Comparison of ENCODE assay signal across 20 mouse cellular contexts in the genomic region with DNA sequence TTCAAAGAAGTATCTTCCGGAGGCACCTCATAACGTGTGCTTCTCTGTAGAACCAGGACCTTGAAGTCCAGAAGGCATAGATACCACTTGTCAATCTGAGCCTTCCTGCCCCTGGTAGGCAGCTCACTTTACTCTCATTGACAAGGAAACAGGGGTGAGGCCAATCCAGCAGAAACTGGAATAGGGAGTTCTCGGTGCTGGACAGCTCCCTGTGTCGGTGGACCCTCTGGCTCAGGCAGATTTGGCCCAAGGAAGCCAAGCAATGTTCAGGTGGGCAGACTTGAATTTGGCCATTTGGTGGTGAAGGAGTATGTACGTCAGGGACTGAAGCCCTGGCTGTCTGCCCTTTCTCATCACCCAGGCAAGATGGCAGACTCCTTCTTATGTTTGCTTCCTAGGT.
DNase-seq lines count a peak whose midpoint lies in the region; ATAC-seq and TF ChIP-seq lines count a peak whose summit lies in the region.
"Had no signal": no experiment of that assay in that cellular context is flagged by ENCODE, and none has a peak within 500 bp of the region (broad histone marks: within the 10 kb centered on the region; RNA-seq: fewer than 3 reads in every experiment).

No protein-coding gene starts in this region.

- H3K4me3 ChIP-seq in heart, embryonic 10.5 days = no peak overlapping the region
- H3K4me3 ChIP-seq in heart, adult 2 months = no peak overlapping the region
- no peak overlapping the region for H3K4me3 ChIP-seq in midbrain, embryonic 11.5 days (ENCODE audit: low read depth, low read length)
- H3K4me3 ChIP-seq: embryonic facial prominence, embryonic 13.5 days; forebrain, embryonic 12.5 days; hindbrain, embryonic 15.5 days; layer of hippocampus, adult 2 months; left cerebral cortex, adult 2 months; lung, embryonic 15.5 days; neural tube, embryonic 13.5 days had no signal

- no peaks in the 10 kb centered on the region for H3K4me1 ChIP-seq in heart, embryonic 10.5 days
- H3K4me1 ChIP-seq in heart, adult 2 months (ENCODE audit: control insufficient read depth, insufficient read depth, low read length) = no peaks in the 10 kb centered on the region
- peaks cover 3% of the 10 kb centered on the region for H3K4me1 ChIP-seq in midbrain, embryonic 11.5 days (ENCODE audit: control insufficient read depth, insufficient read depth, low read length)
- H3K4me1 ChIP-seq: embryonic facial prominence, embryonic 13.5 days; lung, embryonic 15.5 days had no signal

- intact Hi-C loops in heart, adult 2 months (cut with DNase I) = no loop called here

- H3K79me2 ChIP-seq in heart, adult 2 months (replicated peaks; ENCODE audit: control insufficient read depth, insufficient read depth, low read length) = no peaks in the 10 kb centered on the region

- peak; percentile 79 for DNase-seq in heart, embryonic 10.5 days (ENCODE audit: low spot score)
- no peak for DNase-seq in heart, adult 2 months
- peak; percentile 16 for DNase-seq in retina, embryonic 14.5 days (ENCODE audit: low spot score)
- no peak for DNase-seq in retina, postnatal 1 day
- DNase-seq in forelimb bud, embryonic 11.5 days (ENCODE audit: low read depth, low spot score) = peak; percentile 62
- DNase-seq in midbrain, embryonic 11.5 days (ENCODE audit: low spot score, missing footprints) = no peak
- DNase-seq in adrenal gland, postnatal 25 days = no peak
- DNase-seq: adrenal gland, adult 2 months; cerebellum, adult 9-10 months; kidney, adult 9 months; spleen, adult 18-20 months; thymus, postnatal 25 days had no signal

- no peaks in the 10 kb centered on the region for H3K9me3 ChIP-seq in heart, embryonic 10.5 days
- no peaks in the 10 kb centered on the region for H3K9me3 ChIP-seq in midbrain, embryonic 11.5 days (ENCODE audit: control insufficient read depth, low read length)
- H3K9me3 ChIP-seq: embryonic facial prominence, embryonic 13.5 days; forebrain, embryonic 12.5 days; hindbrain, embryonic 15.5 days; lung, embryonic 15.5 days; neural tube, embryonic 13.5 days had no signal

- H3K27ac ChIP-seq in heart, embryonic 10.5 days = no peak overlapping the region
- H3K27ac ChIP-seq in heart, adult 2 months = no peak overlapping the region
- no peak overlapping the region for H3K27ac ChIP-seq in midbrain, embryonic 11.5 days (ENCODE audit: low read depth, low read length)
- H3K27ac ChIP-seq: embryonic facial prominence, embryonic 13.5 days; forebrain, embryonic 12.5 days; hindbrain, embryonic 15.5 days; layer of hippocampus, adult 2 months; left cerebral cortex, adult 2 months; lung, embryonic 15.5 days; neural tube, embryonic 13.5 days had no signal

- H3K27me3 ChIP-seq in heart, embryonic 10.5 days (ENCODE audit: insufficient read depth, poor library complexity, severe bottlenecking) = no peaks in the 10 kb centered on the region
- H3K27me3 ChIP-seq in heart, adult 2 months (ENCODE audit: control insufficient read depth, insufficient read depth, low read length) = no peaks in the 10 kb centered on the region
- H3K27me3 ChIP-seq in midbrain, embryonic 11.5 days (ENCODE audit: control insufficient read depth, insufficient read depth, low read length) = no peaks in the 10 kb centered on the region
- H3K27me3 ChIP-seq: embryonic facial prominence, embryonic 13.5 days; forebrain, embryonic 12.5 days; lung, embryonic 15.5 days; neural tube, embryonic 13.5 days had no signal

- no peak for TF ChIP-seq EP300 in heart, adult 2 months (IDR thresholded peaks at IDR 0.05; ENCODE audit: insufficient read depth, low read depth, low read length)

- TF ChIP-seq POLR2A in heart, adult 2 months (IDR thresholded peaks at IDR 0.05; ENCODE audit: insufficient read depth, low read depth, low read length) = no peak

- H3K36me3 ChIP-seq in heart, embryonic 10.5 days = no peaks in the 10 kb centered on the region
- no peaks in the 10 kb centered on the region for H3K36me3 ChIP-seq in heart, adult 2 months (ENCODE audit: control insufficient read depth, insufficient read depth, low read length)
- H3K36me3 ChIP-seq in midbrain, embryonic 11.5 days (ENCODE audit: control insufficient read depth, insufficient read depth, low read length) = no peaks in the 10 kb centered on the region
- H3K36me3 ChIP-seq: embryonic facial prominence, embryonic 13.5 days; forebrain, embryonic 12.5 days; hindbrain, embryonic 15.5 days; lung, embryonic 15.5 days; neural tube, embryonic 13.5 days had no signal

- no peak overlapping the region for H3K4me2 ChIP-seq in midbrain, embryonic 11.5 days
- H3K4me2 ChIP-seq: embryonic facial prominence, embryonic 13.5 days; forebrain, embryonic 12.5 days; hindbrain, embryonic 15.5 days; lung, embryonic 15.5 days; neural tube, embryonic 13.5 days had no signal

- 35% methylated on average over 5 of the region's 5 CpGs for WGBS in heart, embryonic 10.5 days
- WGBS in heart, adult 2 months = 37% methylated on average over 5 of the region's 5 CpGs
- 54% methylated on average over 5 of the region's 5 CpGs for whole genome bisulfite sequencing in midbrain, embryonic 11.5 days

- H3K9ac ChIP-seq in heart, adult 2 months (ENCODE audit: low read depth, low read length) = no peak overlapping the region
- no peak overlapping the region for H3K9ac ChIP-seq in midbrain, embryonic 11.5 days (ENCODE audit: low read length)
- H3K9ac ChIP-seq: embryonic facial prominence, embryonic 13.5 days; forebrain, embryonic 12.5 days; hindbrain, embryonic 15.5 days; lung, embryonic 15.5 days; neural tube, embryonic 13.5 days had no signal

- TF ChIP-seq CTCF in heart, adult 2 months (IDR thresholded peaks at IDR 0.05) = no peak

- ATAC-seq in midbrain, embryonic 11.5 days (ENCODE audit: low FRiP score) = no peak
- ATAC-seq in megakaryocyte-erythroid progenitor cell, adult 5-6 weeks (replicated peaks; ENCODE audit: low FRiP score, low TSS enrichment, poor library complexity, severe bottlenecking) = no peak

Comparison
In these comparisons a context has a peak if more than half of its experiments do, and no peak if none do; other contexts are left out.
1. DNase-seq: peak in heart, embryonic 10.5 days (single experiment), retina, embryonic 14.5 days (single experiment) and forelimb bud, embryonic 11.5 days (single experiment); none in heart, adult 2 months (0 of 2), retina, postnatal 1 day (single experiment), midbrain, embryonic 11.5 days (single experiment) and adrenal gland, postnatal 25 days (single experiment).